Mouse (Mus musculus): Measurements from ENCODE around the gene Gm15080. TPM values are rescaled to one million over a fixed set of nuclear protein-coding genes. Genes with fewer than 3 reads are reported as not detected.
"Not testable (repeated sequence)": the region's sequence is repeated elsewhere in the genome, so short reads cannot be mapped to it uniquely, and the experiment has no call there.

The Gm15080 gene
- not detected in 2 replicates for polyA plus RNA-seq (2014; fragmentation: Nextera tagmentation; extraction: Ambion mirVana)

GRCm38 (mm10) chrX:147992693-147993092 lies at the start of gene Gm15080:
Gene Gm15080 (plus strand): TSS chrX:147992993.
- not testable (repeated sequence) for H3K9me3 ChIP-seq (ENCODE audit: control insufficient read depth, low read length); H3K27me3 ChIP-seq (ENCODE audit: control insufficient read depth, insufficient read depth, low read length); H3K27ac ChIP-seq (ENCODE audit: low read depth, low read length); ATAC-seq (replicated peaks; ENCODE audit: low FRiP score); H3K36me3 ChIP-seq (ENCODE audit: control insufficient read depth, insufficient read depth, low read length); DNase-seq (ENCODE audit: low spot score); H3K4me1 ChIP-seq (replicated peaks; ENCODE audit: control insufficient read depth, insufficient read depth, low read length); H3K4me2 ChIP-seq (ENCODE audit: low read depth, low read length, severe bottlenecking); H3K9ac ChIP-seq (ENCODE audit: low read length); H3K4me3 ChIP-seq (ENCODE audit: low read depth, low read length)
- WGBS: 100% methylated on average over 1 of the region's 5 CpGs

Other genes with a start within 250 kb of the Gm15080 start
- gene Gm15128, start 227.0 kb upstream of the Gm15080 start, polyA plus RNA-seq (2014; fragmentation: Nextera tagmentation; extraction: Ambion mirVana): not detected in 2 replicates
- not detected in 2 replicates for gene Gm15107, start 187.7 kb downstream of the Gm15080 start, polyA plus RNA-seq (2014; fragmentation: Nextera tagmentation; extraction: Ambion mirVana)

All from forebrain, embryonic 11.5 days (tissue).